Mouse (Mus musculus) cerebellum, postnatal 10 days (tissue): ENCODE results near the gene Pkd1l2.

Experiments used
- DNase-seq, 2 experiments: peaks; one replicate each; pipeline ENCODE4 v3.0.0; 2021; ENCODE audit warnings: mixed read lengths in 2 of 2

Gene Pkd1l2

DNA sequence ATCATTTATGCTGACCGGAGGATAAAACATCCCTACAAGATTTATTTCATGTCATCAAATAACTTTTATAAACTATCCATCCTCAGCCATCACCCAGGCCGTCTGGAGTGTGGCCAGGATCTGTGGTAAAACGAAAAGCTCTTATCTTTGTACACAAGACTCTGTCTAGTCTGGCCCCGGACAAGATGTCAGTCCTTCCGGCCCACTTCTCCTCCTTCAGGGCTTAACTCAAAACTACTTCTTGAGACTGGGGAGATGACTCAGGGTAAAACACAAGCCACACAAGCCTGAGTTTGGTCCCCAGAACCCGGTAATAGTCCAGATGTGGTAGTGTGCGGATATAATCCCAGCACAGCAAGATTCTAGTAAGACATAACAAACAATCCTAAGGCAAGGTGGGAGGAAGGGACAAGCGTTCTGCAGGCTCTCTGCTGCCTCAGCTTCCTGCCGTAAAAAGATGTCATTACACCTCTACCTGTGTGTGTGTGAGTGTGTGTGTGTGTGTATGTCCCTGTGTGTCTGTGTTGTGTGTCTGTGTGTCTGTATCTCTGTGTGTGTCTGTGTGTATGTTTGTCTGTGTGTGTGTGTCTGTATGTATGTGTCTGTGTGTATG is 804 bp upstream of the Pkd1l2 start:
- no peak for DNase-seq

DNA sequence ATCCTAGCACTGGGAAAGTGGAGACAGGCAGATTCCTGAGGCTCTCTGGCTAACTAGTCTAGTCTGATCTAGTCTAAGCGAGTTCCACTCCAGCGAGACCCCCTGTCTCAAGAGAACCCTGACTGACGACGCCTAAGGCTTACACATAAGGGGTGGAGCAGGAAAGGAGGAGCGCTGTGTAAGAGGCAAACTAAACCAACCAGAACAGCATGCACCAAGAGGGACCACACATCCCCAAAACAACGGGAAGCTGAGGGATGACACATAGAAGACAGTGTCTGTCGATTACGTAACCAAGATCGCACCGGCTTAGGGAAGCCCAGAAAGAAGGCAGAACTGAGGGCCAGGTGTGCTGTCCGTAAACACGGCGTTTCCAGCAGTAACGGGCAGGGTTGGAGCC is 2.6 kb downstream of the Pkd1l2 start:
- no peak for DNase-seq

DNA sequence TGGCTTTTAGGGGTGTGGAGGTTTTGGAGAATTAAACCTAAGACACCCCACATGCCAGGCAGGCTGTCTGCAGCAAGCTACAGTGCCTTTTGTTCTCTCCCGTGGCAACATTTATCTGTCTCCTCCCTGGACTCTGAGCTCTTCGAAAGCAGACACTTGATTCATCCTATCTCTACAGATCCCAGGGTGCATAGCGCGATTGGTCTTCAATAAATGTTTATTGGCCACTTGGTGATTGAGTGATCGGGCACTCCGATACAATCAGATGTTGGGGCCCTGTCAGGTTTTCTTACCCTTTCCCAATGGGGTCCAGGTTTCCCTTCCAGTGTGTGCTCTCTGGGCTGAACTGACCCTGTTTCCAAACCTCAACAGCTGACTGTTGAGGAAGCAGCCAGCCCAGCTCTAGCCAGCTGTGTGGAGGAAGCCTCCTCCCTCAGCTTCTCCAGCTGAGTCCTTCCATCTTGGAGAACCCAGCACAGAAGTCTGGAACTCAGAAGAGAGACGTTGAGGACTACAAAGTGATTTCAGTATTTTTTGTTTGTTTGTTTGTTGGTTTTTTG is 3.8 kb downstream of the Pkd1l2 start:
- DNase-seq, result no peak

DNA sequence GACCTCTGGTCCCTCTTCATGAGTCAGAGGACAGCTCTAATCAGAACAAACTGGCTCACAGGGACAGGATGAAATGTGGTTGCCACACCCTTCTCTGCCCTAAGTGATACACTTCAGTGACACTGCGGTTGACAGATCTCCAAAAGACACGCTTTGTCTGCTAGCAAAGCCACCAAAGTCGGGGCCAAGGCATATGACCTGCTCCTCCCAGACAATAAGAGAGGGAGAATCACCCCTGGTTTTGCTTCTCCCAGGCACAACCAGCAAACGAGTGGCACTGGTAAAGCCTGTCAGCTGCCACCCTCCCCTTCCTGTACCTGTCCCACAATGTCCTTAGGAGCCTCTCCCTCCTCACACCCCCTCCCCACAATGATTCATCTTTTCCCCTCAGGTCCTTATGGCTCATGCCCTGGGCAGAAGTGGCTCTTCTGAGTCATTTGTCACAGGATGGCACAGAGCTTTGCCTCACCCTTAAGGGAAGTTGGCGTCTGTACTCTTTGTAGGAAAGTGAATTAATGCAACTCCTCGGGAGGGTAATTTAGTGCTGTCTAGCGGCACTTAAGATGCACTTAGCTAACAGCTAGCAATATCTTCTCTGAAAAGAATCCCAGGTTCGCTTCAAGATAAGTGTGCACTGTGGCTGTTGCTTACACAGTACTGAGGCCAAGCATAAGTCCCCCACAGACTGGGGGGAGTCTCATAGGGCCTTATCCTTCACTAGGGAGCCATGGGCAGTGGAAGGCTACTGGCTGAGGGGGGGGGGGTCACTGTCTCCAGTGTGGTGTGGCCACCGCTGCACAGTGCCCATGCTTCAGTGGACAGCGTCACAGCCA is 7.7 kb downstream of the Pkd1l2 start:
- DNase-seq, result no peak

DNA sequence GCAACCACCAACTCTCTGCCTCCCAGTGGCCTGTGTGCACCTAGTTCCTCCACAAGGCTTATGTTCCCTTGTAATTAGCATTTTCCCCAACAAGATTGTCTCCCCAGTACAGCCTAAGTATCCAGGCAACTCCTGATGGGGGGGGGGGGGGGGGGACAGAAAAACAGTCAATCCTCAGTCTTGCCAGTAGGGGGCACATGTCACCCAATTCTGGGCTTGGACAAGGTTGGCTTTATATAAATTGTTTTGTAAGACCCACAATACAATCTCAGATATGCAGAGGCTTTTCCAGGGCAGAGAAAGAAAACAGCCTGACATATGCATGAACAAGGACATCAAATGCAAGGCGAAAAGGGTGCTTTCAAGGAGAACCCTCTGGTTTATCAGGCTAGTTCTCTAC is 12.5 kb downstream of the Pkd1l2 start:
- peak; percentile 50 to 60 for DNase-seq

DNA sequence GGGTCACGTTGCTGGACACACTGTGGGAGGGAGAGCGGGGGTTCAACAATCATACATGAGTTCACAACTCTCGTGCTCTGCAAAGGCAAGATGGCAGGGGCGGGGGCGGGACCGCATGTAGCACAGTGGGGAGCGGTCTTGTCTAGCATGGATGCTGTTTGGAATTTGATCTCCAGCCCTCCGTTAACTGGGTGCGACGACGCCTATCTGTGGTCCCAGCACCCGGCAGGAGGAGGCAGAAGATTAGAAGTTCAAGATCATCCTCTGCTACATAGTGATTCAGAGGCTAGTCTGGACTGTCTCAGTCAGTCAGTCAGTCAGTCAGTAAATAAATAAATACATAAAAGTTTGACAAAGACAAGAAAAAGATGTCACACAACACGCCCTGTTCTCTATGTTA is 14.0 kb downstream of the Pkd1l2 start:
- DNase-seq, result no peak

DNA sequence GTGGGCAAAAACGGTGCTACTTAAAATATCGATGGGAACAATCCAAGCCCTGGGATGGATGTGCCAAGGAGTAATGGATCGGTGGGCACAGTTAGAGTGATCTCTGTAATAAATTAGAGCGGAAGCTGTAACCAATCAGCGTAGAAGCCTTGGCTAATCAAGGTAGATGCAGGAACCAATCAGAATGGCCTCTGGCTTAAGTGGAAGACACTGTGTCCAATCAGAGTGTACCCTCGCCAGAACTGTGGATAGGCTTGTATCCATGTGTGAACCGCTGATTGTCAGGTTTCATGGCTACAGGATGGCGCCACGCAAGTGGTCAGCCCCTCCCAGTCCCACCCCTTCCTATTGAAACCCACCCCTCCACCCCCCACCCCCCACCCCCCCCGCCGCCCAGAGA is 14.9 kb downstream of the Pkd1l2 start:
- DNase-seq, result no peak

DNA sequence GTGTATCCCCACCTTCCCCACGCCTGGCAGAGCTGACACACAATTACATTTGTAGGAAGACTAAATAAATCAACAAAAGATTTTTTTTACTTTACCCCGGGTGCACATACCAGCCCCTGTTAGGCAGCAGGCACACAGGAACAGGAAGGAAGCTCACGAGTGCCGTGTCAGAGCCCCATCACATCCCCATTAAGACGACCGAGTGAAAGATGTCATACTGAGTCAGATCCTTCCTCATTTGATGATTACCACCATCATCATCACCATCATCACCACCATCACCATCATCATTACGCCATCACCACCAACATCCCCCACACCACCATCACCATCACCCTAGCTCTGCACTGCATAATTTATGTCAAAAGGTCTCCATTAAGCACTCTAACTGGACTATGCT is 15.3 kb downstream of the Pkd1l2 start:
- DNase-seq, result no peak

DNA sequence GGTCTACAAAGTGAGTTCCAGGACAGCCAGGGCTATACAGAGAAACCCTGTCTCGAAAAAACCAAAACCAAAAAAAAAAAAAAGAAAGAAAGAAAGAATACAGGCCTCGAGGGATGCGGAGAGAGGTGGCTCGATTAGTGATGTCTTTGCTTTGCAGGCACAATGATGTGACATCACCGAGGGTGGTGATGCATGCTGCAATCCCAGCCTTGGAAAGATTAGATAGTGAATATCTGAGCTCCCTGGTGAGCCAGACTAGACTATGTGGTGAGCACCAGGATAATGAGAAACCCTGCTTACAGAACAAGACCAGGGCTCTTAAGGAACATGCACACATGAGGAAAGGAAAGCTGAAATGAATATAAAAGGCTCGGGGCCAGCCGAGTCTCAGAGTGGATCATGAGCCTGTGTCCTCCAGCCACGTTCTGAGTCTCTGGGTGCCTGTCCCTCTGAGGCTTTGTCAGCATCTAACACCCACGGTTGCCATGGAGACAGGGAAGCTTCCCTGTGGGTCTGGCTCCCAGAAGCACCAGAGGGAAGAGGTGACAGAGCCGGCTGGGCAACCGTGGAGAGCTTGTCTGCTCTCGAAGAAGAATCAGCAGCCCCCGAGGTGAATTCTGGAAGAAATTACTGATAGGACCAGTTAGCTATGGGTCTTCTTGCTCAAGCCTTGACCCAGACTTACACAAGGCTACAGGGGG is 20.9 kb downstream of the Pkd1l2 start:
- peak in 1 of 2 experiments; percentile 20 for DNase-seq

DNA sequence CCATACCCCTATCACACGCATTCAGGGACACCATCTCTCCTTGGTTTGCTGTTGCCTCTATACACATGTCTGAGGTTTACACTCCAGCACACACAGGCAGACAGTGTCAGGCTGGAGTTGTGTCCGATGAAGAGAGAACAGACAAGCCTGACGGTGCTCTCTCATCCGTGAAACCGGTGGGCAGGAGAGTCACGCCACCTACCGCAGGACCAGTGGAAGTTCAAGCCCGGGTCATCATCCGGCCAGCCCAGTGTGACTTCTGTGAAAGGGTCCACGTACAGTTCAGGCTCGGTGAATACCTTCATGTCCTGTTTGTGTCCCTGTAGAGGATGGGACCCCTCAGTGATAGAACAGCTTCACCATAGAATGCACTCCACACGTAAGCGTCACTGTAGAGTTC is 21.9 kb downstream of the Pkd1l2 start:
- DNase-seq, result peak; percentile 24 to 36

DNA sequence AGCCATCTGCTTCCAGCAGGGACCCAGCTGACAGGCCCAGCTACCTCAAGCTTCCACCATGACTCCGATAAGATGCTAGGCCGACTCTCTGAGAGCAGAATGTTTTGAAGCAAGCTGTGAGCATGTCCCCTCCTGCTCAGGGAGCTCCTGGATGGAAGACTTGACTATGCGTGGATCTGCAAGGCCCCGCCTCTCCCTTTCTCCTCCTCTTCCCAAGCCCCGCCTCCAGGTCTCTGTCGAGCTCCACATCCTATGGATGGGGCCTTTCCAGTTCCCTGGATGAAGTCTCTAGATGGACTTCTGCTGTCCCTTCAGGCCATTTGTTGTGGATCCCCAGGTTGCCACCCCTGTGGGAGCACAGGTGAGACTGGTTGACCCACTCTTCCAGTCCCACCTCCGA is 23.2 kb downstream of the Pkd1l2 start:
- no peak for DNase-seq

DNA sequence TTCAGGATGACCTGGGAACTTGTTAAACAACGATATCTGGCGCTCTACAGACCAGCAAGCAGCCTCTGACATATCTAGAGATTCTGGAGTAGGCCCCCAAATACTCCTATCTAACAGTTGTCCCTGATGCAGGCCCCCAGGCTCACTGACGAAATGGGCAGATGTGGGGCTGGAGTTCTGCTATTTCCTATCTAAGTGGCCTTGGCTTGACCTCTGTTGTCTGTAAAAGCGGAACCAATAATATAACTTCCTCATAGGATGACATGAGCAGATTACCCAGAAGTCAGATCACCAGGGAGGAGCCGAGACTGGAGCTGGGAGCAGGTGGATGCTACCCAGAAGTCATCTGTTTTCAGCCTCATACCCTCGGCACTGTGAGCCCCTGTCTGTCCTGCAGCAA is 27.2 kb downstream of the Pkd1l2 start:
- DNase-seq, result no peak

DNA sequence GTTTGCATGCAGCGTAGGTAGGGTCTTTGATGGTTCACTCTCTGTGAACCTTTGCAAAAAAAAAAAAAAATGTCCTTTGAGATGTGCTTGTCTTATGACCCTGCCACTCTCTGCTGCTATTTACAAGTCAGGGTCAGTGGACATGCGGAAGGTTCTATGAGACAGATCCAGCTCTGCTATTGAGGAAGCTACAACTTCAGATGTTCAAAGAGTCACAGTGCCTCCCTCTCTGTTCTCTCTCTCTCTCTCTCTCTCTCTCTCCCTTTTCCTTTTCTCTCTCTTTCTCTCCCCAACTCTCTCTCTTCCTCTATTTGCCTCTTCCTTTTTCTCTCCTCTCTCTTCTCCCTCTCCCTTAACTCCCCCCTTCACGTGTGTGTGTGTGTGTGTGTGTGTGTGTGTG is 28.1 kb downstream of the Pkd1l2 start:
- no peak for DNase-seq

DNA sequence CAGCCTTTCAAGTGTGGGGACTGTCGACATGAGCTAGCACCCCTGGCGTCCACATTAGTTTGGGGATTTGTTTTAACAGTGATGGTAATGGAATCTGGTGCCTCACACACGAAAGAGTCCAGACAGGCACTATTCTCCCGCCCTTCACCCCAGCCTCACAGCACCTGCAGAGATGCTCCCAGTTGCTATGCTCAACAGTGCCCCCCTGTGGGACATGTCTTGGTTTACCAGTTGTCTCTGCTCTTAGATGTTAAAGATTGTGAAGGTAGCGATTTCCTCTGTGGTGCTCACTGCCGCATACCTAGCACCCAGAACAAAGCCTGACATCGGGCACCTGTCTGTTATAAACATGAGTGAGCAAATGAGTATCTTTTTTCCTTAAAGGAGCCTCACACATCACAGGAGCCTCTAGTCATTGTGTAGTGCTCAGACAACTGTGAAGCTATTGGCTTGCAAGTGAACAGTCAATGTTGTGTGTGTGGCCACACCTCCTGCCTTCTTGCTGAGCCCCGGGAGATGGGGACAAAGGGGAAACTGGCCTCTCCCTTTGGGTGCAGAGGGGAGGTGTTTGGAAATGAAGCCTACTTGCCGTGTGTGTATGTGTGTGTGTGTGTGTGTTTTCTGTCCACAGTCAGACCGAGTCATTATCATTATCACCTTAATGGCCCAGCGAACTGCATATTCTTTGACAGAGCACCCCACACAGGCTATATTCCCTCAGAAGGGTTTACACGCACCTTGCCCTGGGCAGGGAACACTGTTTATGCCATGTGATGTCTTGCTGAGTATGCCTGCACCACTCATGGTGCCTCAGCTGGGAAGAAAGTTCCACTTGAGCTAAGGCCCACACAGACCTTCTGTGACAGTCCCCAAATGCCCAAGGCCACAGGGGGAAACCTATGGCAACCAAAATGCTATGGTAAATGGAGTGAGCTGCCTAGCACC is 28.8 kb downstream of the Pkd1l2 start:
- DNase-seq, result peak; percentile 32 to 37

DNA sequence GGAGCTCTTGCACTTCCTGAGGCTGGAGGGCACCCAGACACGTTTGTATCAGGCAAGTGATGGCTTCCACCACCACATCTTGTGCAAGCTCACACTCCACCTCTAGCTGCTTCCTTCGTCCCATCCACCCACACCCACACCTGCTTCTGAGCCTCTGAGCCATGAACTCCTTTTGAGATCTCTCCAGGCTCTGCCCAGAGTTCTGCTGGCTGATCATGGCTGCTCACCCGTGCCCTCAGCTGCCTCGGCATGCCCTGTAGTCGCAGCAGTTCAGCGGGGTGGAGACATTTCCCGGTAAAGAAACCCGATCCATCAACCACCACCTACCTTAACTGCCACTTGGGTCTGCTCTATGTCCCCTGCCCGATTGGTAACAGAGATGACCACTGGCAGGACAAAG is 30.9 kb downstream of the Pkd1l2 start:
- no peak for DNase-seq

DNA sequence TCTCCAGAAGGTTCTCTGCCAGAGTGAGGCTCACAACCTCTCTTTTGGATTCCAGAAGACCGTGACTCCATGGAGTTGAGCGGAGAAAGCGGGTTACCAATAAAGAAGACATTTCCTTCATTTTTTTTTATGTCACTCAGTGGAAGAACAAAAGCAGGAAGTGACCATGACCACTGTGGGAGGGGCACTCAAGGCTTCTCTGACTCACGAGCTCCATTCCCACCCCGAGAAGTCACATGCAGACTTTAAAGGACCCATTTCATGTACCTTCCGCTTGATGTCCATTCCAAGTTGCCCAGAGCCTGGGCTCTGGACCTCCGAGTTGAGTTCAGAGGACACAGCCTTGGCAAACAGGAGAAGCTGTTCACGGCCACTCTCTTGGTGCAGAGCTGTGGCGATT is 31.5 kb downstream of the Pkd1l2 start:
- DNase-seq, result no peak

DNA sequence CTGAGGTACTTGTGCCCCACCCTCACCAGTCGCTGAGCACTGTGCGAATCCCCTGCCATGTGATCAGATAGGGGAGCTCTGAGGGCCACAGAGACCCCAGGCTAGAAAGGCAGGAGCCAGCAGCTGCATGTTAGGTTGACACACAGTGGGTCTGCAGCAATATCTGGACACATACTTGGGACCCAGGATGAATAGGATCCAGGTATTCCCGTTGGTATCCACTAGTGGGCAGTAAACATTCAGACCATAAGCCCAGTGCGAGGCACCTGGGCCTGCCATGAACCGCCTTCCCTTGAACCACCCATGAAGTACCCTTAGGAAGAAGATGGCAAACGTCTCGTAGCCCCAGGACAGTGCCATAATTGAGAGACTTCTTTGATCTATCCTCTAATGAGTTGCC is 32.8 kb downstream of the Pkd1l2 start:
- DNase-seq, result no peak

DNA sequence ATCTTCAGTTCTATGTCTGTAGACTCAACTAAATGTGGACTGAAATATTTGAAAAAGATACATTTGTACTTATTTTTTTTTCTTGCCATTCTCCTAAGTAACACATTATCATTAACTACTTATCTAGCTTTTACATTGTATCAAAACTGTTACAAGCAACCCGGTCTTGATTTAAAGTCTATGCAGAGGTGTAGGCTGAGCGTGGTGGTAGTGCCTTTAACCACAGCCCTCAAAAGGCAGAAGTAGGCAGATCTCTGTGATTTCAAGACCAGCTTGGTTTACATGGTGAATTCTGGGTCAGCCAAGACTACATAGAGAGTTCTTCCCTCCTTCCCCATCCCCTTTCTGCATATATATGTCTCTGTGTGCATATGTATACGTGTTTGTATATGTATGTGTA is 38.7 kb downstream of the Pkd1l2 start:
- DNase-seq, result no peak

DNA sequence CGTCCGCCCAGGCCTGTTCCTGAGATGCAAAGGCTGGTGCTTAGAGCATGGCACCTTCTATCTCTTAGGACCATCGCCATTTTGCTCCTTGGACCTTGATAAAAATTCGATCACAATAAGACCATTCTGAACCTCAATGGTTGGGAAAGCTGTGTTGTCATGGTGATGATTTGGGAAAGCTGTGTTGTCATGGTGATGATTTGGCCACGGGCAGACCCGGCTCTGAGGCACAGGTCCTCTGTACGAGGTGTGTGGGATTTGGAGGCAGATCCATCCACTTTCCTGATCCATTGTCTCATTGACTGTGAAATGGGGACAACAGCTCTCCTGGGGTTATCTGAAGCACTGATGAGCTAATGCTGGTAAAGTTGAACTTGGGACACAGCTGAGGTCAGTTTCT is 42.4 kb downstream of the Pkd1l2 start:
- peak; percentile 25 to 31 for DNase-seq

DNA sequence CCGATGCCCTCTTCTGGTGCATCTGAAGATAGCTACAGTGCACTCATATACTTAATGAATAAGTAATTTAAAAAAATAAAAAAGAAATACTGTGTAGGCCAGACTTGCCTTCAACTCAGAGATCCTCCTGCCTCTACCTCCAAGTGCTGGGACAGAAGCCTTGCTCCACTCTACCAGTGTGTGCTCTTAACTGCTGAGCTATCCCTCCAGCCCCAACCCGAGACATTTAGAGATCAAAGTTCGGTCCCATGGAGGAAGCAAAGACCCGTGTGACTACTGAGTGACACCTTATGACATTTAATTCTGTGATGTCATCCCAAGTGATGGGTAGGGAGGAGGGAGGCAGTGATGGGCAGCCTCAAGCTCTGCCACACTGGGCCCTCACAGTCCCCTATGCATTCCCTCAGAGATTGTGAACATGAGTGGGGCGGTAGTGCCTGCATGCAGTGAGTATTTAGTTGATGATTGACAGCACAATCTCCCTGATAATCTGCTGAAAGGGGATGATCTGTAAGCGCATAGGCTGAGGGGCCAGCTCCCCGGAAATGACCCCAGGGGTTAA is 44.8 kb downstream of the Pkd1l2 start:
- no peak for DNase-seq

DNA sequence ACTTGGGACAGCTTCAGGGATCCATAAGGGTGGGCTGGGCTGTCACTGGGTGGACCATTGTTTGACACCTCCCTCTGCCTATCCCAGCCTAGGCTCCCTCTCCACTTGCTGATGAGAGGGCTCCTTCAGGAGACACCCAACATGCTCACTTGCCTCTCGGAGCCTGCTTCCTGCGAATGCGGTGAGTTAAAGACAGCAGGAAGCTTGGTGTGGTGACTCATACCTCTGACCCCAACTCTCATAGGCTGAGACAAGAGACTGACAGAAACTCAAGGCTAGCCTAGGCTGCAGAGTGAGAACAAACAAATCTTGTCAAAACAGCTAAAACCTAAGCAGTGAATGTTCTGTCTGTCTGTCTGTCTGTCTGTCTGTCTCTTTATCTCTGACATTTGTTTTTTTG is 48.9 kb downstream of the Pkd1l2 start:
- DNase-seq, result no peak

DNA sequence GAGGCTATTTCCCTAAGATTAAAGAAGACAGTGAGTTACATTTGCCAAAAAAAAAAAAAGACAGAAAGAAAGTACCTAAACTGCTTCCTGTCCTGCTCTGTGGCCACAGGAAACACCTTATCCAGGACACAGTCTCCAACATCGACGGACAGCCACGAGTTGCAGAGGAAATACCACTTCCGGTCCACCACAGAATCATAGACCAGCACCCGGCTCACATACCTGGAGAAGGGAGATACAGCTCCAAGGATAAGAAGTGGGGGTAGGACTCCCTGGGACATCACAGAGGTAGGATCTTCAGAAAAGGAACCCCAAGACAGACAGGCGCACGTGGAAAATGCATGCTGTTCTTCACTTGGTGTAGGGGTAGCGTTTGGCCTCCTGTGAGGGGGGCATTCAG is 49.6 kb downstream of the Pkd1l2 start:
- no peak for DNase-seq
